Mouse (Mus musculus) testis, adult 2 months (tissue): ENCODE measurements around the gene Inava. TPM values are rescaled to one million over a fixed set of nuclear protein-coding genes. Genes with fewer than 3 reads are reported as not detected.
A peak's percentile ranks its signal among the peaks of the same experiment; 100 is the strongest.

Experiments used
- H3K27ac ChIP-seq: fragments of 200-500 bp; 2 replicates; pipeline ENCODE4 v1.5.1; 2012; ENCODE audit warnings: low read depth, low read length; ENCODE audit not compliant: control insufficient read depth, insufficient read depth
- H3K27me3 ChIP-seq: fragments of 200-500 bp; 2 replicates; pipeline ENCODE4 v1.6.1; 2012; ENCODE audit warnings: mild to moderate bottlenecking, low read length, moderate library complexity; ENCODE audit not compliant: control insufficient read depth, insufficient read depth
- H3K36me3 ChIP-seq: fragments of 200-500 bp; 2 replicates; pipeline ENCODE4 v1.6.1; 2012; ENCODE audit warnings: mild to moderate bottlenecking, low read length; ENCODE audit not compliant: control insufficient read depth, insufficient read depth
- H3K4me1 ChIP-seq: fragments of 200-500 bp; 2 replicates; pipeline ENCODE4 v1.6.1; 2012; ENCODE audit warnings: low read length; ENCODE audit not compliant: control insufficient read depth, insufficient read depth
- H3K4me3 ChIP-seq: fragments of 200-500 bp; 2 replicates; pipeline ENCODE4 v1.5.1; 2012; ENCODE audit warnings: low read depth, mild to moderate bottlenecking, low read length, moderate library complexity, mixed read lengths; ENCODE audit not compliant: control insufficient read depth
- CTCF ChIP-seq: fragments of 200-500 bp; IDR thresholded peaks from 2 replicates; pipeline ENCODE4 v1.5.1; 2012; ENCODE audit warnings: low read depth, mild to moderate bottlenecking, inconsistent platforms, low read length, moderate library complexity; ENCODE audit not compliant: control insufficient read depth, insufficient read depth, insufficient replicate concordance
- POLR2A ChIP-seq: fragments of 200-500 bp; IDR thresholded peaks from 2 replicates; pipeline ENCODE4 v1.6.1; 2012; ENCODE audit warnings: low read depth, mild to moderate bottlenecking, inconsistent platforms, low read length, moderate library complexity; ENCODE audit not compliant: control insufficient read depth
- polyA plus RNA-seq: library from polyadenylated mRNA; depleted of rRNA; stranded (reverse); fragments of >200 nt; gene quantifications from 2 replicates; pipeline ENCODE4 v1.2.3, GENCODE M21; 2012

Inava gene
- polyA plus RNA-seq, 1 experiment: 23.3 TPM

DNA sequence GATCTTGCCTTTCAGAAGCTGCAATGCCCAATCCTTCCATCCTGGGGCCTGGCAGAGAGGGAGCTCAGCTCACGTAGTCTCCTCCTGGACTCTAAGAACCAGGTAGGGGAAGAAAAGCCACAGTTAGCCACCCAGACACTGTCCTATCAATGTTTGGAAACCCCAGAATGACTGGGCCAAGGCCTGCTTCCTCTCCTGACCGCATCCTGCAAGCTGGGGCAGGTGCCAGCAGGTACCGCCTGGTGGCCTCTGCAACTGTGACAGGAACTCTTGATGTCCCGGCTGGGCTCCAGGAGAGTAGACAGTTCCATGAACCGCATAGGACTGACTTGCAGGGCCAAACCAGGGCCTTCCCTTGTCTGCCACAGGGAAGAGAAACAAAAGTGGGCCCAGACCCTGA is 13.3 kb upstream of the Inava start:
- Histone ChIP-seq H3K27ac (no peak overlapping the region), H3K36me3 (no peaks in the 10 kb centered on the region), H3K4me3 (no peak overlapping the region), H3K4me1 (no peaks in the 10 kb centered on the region), H3K27me3 (no peaks in the 10 kb centered on the region)
- TF ChIP-seq CTCF (no peak), POLR2A (no peak)

DNA sequence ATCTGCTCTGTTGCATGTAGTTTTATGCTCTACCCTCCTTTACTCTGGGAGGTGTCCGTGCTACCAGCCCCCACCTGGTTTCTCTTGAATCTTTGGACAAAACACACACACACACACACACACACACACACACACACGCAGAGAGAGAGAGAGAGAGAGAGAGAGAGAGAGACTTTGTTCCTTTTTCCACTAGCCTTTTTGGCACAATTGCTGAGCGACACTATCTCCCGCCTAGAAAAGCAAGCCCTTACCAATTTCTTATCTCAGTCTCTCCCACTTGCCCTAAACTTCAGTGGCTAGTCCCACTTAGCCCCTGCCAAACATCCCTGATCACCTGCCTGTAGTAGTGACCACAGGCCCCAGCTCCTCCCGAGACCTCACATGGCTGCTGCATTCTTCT is 10.4 kb upstream of the Inava start:
- Histone ChIP-seq H3K4me1 (no peaks in the 10 kb centered on the region), H3K27ac (no peak overlapping the region), H3K27me3 (no peaks in the 10 kb centered on the region), H3K36me3 (no peaks in the 10 kb centered on the region), H3K4me3 (no peak overlapping the region)
- TF ChIP-seq CTCF (no peak), POLR2A (no peak)

DNA sequence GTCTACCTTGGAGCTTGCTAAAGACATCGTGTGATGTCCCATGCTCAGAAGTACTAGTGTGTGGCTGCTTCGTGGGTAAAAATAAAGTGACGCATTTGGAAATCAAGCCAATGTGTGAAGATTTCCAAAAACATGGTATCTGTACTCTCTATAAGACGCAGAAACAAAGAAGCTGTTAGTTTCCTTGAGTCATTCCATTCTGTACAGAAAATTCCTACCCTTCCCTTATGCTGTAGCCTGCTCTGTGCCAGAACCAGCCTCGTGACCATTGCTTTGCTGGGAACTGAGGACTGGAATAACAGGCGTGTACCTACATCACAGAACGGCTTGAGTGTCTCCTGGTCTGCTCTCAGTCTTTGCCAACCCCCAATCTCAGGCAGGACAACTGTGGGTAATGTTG is 7.7 kb upstream of the Inava start:
- no peak overlapping the region for H3K4me3 ChIP-seq
- no peaks in the 10 kb centered on the region for H3K36me3 ChIP-seq
- no peak overlapping the region for H3K27ac ChIP-seq
- no peak for TF ChIP-seq POLR2A
- TF ChIP-seq CTCF: no peak
- H3K27me3 ChIP-seq: no peaks in the 10 kb centered on the region
- no peaks in the 10 kb centered on the region for H3K4me1 ChIP-seq

DNA sequence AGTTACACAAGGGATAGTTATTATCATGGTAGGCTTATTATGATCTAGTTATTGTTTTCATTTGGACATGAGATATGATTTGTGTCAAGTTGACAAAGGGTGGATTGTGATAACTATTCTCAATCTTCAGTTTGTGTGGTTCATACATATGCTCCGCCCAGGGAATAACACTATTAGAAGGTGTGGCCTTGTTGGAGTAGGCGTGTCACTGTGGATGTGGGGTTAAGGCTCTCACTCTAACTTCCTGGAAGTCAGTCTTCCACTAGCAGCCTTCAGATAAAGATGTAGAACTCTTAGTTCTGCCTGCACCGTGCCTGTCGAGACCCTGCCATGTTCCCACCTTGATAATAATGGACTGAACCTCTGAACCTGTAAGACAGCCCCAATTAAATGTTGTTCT is 4.4 kb upstream of the Inava start:
- no peaks in the 10 kb centered on the region for H3K27me3 ChIP-seq
- no peak overlapping the region for H3K27ac ChIP-seq
- no peak overlapping the region for H3K4me3 ChIP-seq
- H3K36me3 ChIP-seq: no peaks in the 10 kb centered on the region
- TF ChIP-seq POLR2A: no peak
- no peak for TF ChIP-seq CTCF
- peaks cover 9% of the 10 kb centered on the region for H3K4me1 ChIP-seq

DNA sequence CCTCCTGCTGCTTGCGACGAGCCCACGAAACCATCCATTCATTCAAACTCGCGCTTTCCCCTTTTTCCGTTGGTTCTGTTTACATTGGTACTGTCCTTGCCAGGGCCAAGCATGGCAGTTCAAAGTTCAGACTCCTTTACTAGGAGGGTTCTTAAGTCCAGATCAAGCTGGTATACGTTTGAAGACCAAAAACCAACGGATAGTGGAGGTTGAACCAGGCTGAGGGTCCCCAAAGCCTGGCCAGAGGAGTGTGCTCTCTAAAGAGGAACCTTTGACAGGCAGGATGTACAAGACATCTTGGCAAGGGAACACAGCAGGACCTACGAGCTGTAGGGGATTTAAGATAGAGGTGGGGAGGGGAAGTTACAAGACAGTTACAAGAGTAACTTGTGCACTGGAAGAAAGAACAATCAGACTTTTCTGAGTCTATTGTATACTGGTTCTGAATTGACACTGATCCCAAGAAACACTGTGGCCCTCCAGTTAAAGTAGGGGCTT is 580 bp upstream of the Inava start:
- peaks cover 23% of the 10 kb centered on the region for H3K4me1 ChIP-seq
- H3K36me3 ChIP-seq: no peaks in the 10 kb centered on the region
- no peaks in the 10 kb centered on the region for H3K27me3 ChIP-seq
- H3K27ac ChIP-seq: no peak overlapping the region
- H3K4me3 ChIP-seq: peak overlapping the region; percentile 85
- TF ChIP-seq POLR2A (no peak), CTCF (no peak)

DNA sequence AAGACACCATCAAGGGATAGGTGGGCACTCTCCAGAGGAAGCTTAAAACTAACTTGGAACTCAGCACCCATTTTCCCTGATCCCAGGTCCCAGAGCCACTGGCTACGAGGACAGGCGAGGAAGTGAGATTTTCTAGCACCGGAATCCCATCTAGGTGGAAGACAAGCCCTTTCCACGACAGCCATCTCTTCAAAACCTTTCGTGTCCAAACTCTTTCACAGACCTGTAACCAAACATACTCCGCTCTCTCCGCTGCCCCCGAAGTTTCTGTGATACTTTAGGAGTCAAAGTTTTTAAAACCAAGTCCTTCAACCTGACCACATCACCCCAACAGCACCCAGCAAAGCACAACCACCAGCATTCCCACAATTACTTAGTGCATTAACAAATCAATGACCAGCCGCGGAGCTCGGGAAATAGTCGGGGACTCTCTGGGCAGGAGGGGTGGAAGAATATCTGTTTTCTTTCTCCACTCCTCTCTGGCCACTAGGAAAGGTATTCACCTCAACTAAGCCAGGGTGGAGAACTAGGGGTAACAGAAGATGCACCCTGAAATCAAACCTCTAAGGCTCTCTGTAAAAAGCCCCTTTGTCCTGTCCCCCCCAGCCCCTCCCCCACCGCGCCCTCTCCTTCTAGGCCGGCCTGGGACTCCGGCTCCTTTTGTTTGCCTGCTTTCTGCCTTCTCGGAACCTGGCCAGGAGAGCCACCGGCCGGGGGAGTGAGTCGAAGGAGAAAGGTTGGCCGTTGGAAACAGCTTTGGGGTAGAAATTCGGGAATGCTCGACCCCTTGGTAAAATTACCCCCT is 876 bp downstream of the Inava start:
- TF ChIP-seq CTCF: no peak
- no peak for TF ChIP-seq POLR2A
- H3K4me1 ChIP-seq: peaks cover 26% of the 10 kb centered on the region
- H3K4me3 ChIP-seq: peak overlapping the region; percentile 85
- H3K27ac ChIP-seq: no peak overlapping the region
- no peaks in the 10 kb centered on the region for H3K36me3 ChIP-seq
- H3K27me3 ChIP-seq: no peaks in the 10 kb centered on the region

DNA sequence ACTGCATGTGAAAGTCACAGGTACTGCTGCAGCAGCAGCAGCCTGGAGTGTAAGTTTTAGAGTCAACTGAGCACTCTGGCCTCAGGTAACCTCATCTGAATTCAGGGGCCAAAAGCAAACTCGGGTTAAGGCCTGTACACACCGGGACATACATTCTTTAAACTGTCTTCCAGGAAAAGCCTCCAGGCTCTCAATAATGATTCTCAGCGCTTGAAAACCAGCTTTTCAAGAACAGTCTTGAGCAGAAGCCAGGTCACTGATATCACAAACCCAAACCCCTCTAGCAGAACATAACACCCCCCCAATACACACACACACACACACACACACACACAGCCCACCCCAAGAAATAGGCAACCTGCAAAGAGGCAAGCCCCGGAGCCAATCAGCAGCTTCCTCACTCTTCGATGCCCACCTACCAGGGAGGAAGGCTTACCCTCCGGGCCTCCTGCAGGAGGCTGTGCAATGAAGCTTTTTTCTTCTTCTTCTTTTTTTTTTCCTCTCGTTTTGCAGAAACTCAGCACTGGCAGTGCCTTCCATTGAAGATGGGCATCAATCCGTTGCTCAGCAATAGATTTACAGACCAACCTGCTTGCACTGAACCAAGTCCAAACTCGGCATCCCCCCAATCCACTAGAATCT is 1.7 kb downstream of the Inava start:
- Histone ChIP-seq H3K27me3 (no peaks in the 10 kb centered on the region), H3K4me3 (peak overlapping the region; percentile 85), H3K4me1 (peaks cover 26% of the 10 kb centered on the region), H3K36me3 (no peaks in the 10 kb centered on the region), H3K27ac (no peak overlapping the region)
- TF ChIP-seq POLR2A: no peak
- no peak for TF ChIP-seq CTCF

DNA sequence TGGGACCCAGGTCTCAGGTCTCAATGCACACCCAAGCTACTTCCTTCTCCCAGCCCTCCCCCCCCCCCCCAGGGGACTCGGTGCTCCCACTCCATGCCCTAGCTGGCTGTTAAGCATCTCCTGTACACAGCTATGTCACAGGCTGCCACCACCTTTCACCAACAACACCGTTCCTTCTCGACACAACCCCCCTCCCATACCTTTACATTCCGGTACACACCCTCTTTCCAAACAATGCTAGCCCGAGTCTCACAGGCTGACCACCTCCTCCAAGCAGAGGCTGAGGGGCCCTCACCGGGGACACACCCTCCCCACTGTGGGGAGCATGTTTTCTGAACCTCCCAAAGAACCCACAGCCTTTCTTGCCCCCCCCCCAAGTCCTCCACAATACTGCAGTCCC is 2.5 kb downstream of the Inava start:
- Histone ChIP-seq H3K4me3 (peak overlapping the region; percentile 21; the same call in 1 of the 2 replicates), H3K27me3 (no peaks in the 10 kb centered on the region), H3K36me3 (no peaks in the 10 kb centered on the region), H3K27ac (no peak overlapping the region), H3K4me1 (peaks cover 26% of the 10 kb centered on the region)
- no peak for TF ChIP-seq CTCF
- TF ChIP-seq POLR2A: no peak
